Mouse (Mus musculus): Measurements from ENCODE around the gene Igsf9. TPM values are rescaled to one million over a fixed set of nuclear protein-coding genes. Genes with fewer than 3 reads are reported as not detected.

Igsf9 gene
- polyA plus RNA-seq, 1 experiment from 2014 or later = 95.9 TPM

DNA sequence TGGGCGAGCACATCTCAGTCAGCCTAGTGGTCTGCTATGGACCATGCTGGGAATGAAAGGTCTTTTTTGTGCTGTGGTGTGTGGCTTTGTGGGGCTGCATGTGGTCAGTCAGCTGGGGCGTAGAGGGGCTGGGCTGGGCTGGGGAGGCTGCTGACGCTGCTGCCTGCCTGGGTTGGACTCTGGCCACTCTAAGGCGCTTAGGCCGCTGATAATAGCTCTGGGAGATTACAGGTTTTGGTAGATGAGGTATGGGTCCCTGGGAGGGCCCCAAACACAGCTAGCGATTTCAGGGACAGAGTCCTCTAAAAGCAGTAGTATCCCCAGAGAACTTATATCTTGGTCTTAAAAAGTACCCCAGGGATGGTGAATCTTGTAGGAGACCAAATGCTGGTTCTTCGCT, 7.2 kb downstream of the Igsf9 start:
- Histone ChIP-seq H3K4me3 (no peak overlapping the region), H3K4me1 (peaks cover 59% of the 10 kb centered on the region), H3K9me3 (no peaks in the 10 kb centered on the region), H3K27ac (replicated peaks) (no peak overlapping the region), H3K36me3 (replicated peaks) (peaks cover 96% of the 10 kb centered on the region), H3K27me3 (replicated peaks; ENCODE audit: low read depth, poor library complexity, severe bottlenecking) (no peaks in the 10 kb centered on the region)
- WGBS = 87% methylated on average over 7 of the region's 7 CpGs
- DNase-seq (ENCODE audit: low spot score) = no peak

DNA sequence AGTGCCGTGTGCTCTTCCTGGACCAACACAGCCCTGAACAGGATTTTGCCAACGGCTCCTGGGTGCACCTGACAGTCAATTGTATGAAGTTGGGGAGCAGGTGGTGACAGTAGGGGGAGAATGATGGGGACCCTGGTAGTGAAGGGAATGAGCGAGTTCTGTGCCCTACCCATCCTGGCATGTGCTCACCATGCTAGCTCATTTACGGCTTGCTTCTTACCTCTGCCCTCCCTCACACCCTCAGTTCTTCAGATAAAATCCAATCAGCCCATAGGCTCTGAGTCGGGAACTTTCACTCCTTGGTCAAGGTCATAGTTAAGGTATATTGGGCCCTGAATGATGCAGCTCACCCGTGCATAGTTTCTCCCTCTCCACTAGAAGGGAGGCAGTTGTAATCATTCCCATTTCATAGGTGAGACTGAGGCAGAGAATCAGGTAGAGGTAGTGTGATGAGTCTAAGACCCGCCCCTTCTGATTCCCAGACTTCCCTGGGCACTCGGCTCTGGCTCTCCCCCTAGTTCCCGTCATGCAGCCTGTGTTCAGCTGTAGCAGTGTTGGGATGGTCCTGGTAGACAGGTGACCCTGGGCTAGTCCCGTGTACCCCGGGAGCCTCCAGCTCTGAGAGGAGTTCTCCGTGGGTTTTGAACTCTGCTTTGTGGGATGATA, 8.1 kb downstream of the Igsf9 start:
- DNase-seq (ENCODE audit: low spot score) = no peak
- 59% methylated on average over 12 of the region's 12 CpGs for WGBS
- H3K4me1 ChIP-seq = peaks cover 51% of the 10 kb centered on the region

DNA sequence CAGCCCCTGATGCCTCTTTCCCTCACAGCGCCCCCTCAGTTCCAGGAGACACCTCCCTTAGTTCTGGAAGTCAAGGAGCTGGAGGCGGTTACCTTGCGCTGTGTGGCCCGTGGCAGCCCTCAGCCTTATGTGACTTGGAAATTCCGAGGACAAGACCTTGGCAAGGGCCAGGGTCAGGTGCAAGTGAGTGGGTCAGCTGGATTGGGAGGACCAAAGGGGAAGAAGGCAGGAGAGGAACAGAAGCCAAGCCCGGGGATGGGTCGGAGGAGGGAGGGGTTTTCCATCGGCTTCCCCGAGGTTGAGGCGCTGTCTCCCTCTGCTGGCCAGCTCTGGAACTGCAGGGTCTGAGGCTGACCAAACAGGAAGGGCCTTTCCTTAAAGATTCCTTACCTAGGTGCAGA, 8.7 kb downstream of the Igsf9 start:
- Histone ChIP-seq H3K4me3 (peak overlapping the region; percentile 32; the same call in 1 of the 2 replicates), H3K9me3 (no peaks in the 10 kb centered on the region), H3K4me1 (peaks cover 45% of the 10 kb centered on the region), H3K36me3 (replicated peaks) (peaks cover 98% of the 10 kb centered on the region), H3K27me3 (replicated peaks; ENCODE audit: low read depth, poor library complexity, severe bottlenecking) (no peaks in the 10 kb centered on the region), H3K27ac (replicated peaks) (no peak overlapping the region)
- 13% methylated on average over 10 of the region's 10 CpGs for WGBS
- peak; percentile 90 for DNase-seq (ENCODE audit: low spot score)

More for the DNA sequence above, 8.1 kb downstream of the Igsf9 start:
- no peak overlapping the region for H3K27ac ChIP-seq (replicated peaks)
- no peak overlapping the region for H3K4me3 ChIP-seq
- H3K9me3 ChIP-seq = no peaks in the 10 kb centered on the region
- no peaks in the 10 kb centered on the region for H3K27me3 ChIP-seq (replicated peaks; ENCODE audit: low read depth, poor library complexity, severe bottlenecking)
- H3K36me3 ChIP-seq (replicated peaks) = peaks cover 98% of the 10 kb centered on the region

DNA sequence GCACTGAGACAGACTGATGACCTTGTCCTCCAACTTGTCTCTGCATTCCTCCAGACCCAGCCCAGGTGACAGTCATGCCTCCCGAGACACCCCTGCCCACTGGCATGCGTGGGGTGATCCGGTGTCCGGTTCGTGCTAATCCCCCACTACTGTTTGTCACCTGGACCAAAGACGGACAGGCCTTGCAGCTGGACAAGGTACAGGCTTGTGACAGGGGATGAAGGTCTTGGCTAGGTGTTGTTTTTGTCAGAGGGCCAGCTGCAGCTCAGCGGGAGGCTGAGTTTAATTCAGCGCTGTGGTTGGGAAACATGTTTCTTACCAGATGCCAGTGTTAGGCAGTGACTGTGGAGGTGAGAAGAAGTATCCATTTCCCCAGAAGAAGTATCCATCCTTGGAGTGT, 10.5 kb downstream of the Igsf9 start:
- 0 out of 2 replicates have a peak, but pooled peaks cover 3% of the 10 kb centered on the region for H3K27me3 ChIP-seq (replicated peaks; ENCODE audit: low read depth, poor library complexity, severe bottlenecking)
- peaks cover 98% of the 10 kb centered on the region for H3K36me3 ChIP-seq (replicated peaks)
- no peak overlapping the region for H3K27ac ChIP-seq (replicated peaks)
- peaks cover 27% of the 10 kb centered on the region for H3K4me1 ChIP-seq
- WGBS = 93% methylated on average over 8 of the region's 8 CpGs
- H3K4me3 ChIP-seq = no peak overlapping the region
- no peak for DNase-seq (ENCODE audit: low spot score)
- no peaks in the 10 kb centered on the region for H3K9me3 ChIP-seq

DNA sequence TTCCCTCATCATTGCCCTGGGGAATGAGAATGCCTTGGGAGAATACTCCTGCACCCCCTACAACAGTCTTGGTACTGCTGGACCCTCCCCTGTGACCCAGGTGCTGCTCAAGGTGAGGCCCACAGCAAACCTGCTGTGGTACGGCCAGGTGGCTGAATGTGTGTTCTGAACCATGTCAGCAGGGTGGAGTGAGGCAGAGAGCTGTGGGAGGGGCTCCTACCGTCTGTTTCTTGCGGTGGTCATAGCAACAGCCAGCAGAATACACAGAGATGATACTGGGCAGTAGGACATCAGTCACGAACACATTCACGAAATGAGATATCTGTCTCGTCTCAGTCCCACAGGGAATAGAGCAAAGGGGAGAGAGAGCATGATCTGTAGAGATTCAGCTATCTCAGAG, 11.9 kb downstream of the Igsf9 start:
- DNase-seq (ENCODE audit: low spot score) = no peak
- H3K4me1 ChIP-seq = peaks cover 13% of the 10 kb centered on the region
- H3K27me3 ChIP-seq (replicated peaks; ENCODE audit: low read depth, poor library complexity, severe bottlenecking) = peaks cover 16% of the 10 kb centered on the region; the same call in 1 of the 2 replicates
- H3K27ac ChIP-seq (replicated peaks) = no peak overlapping the region; the same call in 1 of the 2 replicates
- H3K36me3 ChIP-seq (replicated peaks) = peaks cover 98% of the 10 kb centered on the region
- H3K9me3 ChIP-seq = no peaks in the 10 kb centered on the region
- no peak overlapping the region for H3K4me3 ChIP-seq
- WGBS = 85% methylated on average over 6 of the region's 6 CpGs

DNA sequence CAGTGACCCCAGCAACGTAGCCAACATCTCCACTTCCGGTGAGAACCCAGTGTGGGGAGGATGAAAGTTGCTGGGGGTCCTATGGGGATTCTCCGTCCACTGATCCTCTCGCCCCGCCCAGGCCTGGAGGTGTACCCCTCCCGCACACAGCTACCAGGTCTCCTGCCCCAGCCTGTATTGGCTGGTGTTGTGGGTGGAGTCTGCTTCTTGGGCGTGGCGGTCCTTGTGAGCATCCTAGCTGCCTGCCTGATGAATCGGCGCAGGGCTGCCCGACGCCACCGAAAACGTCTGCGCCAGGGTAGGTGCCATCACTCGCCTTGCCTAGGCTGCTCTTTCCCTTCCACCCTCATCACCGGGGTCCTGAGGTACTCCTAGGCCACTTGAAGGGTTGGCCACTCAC, 14.4 kb downstream of the Igsf9 start:
- H3K9me3 ChIP-seq = no peaks in the 10 kb centered on the region
- H3K27me3 ChIP-seq (replicated peaks; ENCODE audit: low read depth, poor library complexity, severe bottlenecking) = peaks cover 38% of the 10 kb centered on the region
- peaks cover 20% of the 10 kb centered on the region for H3K4me1 ChIP-seq
- H3K27ac ChIP-seq (replicated peaks) = no peak overlapping the region
- WGBS = 79% methylated on average over 17 of the region's 17 CpGs
- DNase-seq (ENCODE audit: low spot score) = no peak
- H3K36me3 ChIP-seq (replicated peaks) = peaks cover 80% of the 10 kb centered on the region
- no peak overlapping the region for H3K4me3 ChIP-seq

DNA sequence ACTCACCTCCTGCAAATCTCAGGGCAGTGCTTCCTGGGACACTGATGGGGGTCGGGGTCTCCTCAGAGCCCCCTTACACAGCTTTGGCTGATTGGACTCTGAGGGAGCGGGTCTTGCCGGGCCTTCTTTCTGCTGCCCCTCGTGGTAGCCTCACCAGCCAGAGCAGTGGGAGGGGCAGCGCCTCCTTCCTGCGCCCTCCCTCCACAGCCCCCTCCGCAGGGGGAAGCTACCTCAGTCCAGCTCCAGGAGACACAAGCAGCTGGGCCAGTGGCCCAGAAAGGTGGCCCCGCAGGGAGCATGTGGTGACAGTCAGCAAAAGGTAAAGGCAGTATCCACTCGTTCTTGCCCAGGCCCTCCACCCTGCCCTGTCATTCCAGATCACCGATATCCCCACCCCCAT, 15.8 kb downstream of the Igsf9 start:
- peaks cover 66% of the 10 kb centered on the region for H3K36me3 ChIP-seq (replicated peaks)
- H3K4me1 ChIP-seq = peaks cover 34% of the 10 kb centered on the region
- WGBS = 83% methylated on average over 10 of the region's 10 CpGs
- H3K4me3 ChIP-seq = no peak overlapping the region
- no peaks in the 10 kb centered on the region for H3K9me3 ChIP-seq
- H3K27me3 ChIP-seq (replicated peaks; ENCODE audit: low read depth, poor library complexity, severe bottlenecking) = peaks cover 52% of the 10 kb centered on the region
- DNase-seq (ENCODE audit: low spot score) = no peak
- no peak overlapping the region for H3K27ac ChIP-seq (replicated peaks)

DNA sequence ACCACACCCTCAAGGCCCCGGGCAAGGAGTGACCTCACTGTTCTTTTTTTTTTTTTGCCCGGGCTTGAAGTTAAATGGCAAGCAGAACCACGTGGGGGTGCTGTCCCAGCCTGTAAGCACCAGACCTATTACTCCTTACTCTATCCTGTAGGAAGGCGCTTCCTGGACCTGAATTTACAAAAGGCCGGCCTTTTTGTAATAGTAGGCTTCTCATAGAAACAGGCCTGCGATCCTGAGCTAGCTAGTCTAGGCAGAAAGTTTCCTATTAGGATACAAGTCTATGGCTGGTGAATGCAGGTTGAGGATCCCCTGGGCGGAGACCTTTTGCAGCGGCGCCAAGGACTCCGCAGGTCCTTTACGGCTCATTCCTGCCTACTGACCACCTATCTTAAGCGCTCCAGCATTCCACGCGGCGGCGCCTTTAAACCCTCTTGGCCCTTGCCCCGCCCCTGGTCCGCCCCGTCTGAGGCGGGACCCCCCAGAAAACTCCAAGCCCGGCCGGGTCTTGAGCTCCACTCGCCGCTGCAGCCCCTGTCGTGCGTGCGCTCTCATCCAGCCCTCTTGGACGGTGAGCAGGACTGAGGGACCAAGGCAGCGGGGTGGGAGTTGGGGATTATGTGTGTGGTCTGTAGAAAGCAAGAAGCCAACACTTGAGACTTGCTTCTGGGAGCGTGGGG, 18.3 kb downstream of the Igsf9 start, which contains the start of gene Tagln2:
Tagln2 (plus strand) TSS at position 283 of the 677 bp plus-strand sequence.
- Histone ChIP-seq H3K27ac (replicated peaks) (peak within 1 kb of the TSS; percentile 68), H3K36me3 (replicated peaks) (peaks cover 43% of the 10 kb centered on the region), H3K4me3 (peak within 1 kb of the TSS; percentile 60), H3K9me3 (no peaks in the 10 kb centered on the region), H3K4me1 (peaks cover 59% of the 10 kb centered on the region), H3K27me3 (replicated peaks; ENCODE audit: low read depth, poor library complexity, severe bottlenecking) (peaks cover 64% of the 10 kb centered on the region)
- DNase-seq (ENCODE audit: low spot score) = peak; percentile 87
- WGBS = under 1% methylated on average over 30 of the region's 30 CpGs

DNA sequence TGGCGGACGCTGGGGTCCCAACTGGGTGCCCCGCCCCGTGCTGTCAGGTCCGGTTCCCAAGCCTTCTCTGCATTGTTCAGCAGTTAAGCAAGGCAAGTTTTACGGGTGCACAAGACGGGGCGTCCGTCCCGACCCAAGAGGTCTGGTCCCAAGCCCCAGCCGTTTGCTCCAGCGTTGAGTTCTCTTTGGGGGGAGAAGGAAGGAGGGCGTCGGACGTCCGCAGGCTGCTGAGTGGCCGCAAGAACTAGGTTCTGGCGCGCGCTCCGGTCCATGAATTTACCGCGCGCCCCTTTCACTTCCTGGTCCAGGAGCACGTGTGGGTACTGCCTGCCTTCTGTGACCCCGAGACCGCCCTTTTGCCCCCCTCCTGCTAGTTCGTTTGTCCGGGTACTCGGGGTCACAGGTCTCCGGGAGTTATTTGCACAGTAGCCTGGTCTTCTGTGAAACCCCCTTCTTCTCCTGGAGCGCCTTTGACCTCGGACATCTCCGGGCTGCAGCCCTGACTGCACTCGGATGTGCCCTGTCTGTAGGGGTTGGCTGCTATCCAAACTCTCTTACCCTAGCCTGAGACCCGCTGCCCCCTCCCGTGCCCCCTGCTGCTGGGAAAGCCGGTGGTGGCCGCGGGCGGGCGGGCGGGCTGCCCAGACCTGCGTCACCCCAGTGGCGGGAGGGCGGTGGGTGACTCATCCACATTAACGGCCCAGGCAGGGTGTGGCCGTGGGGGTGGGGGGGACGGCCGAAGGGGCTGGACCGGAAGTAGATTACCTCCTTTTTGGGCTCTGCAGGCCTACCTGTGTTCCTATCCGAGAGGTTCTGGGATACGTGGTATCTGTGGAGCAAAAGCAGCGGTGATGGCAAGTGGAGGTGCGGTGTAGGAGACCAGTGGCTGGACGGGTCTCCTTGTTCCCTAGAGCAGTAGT, 19.1 kb downstream of the Igsf9 start:
- H3K27ac ChIP-seq (replicated peaks) = peak overlapping the region; percentile 68
- WGBS = under 1% methylated on average over 56 of the region's 56 CpGs
- H3K36me3 ChIP-seq (replicated peaks) = peaks cover 43% of the 10 kb centered on the region
- peak overlapping the region; percentile 60 for H3K4me3 ChIP-seq
- peaks cover 60% of the 10 kb centered on the region for H3K4me1 ChIP-seq
- H3K9me3 ChIP-seq = no peaks in the 10 kb centered on the region
- peak; percentile 61 for DNase-seq (ENCODE audit: low spot score)
- H3K27me3 ChIP-seq (replicated peaks; ENCODE audit: low read depth, poor library complexity, severe bottlenecking) = peaks cover 70% of the 10 kb centered on the region

DNA sequence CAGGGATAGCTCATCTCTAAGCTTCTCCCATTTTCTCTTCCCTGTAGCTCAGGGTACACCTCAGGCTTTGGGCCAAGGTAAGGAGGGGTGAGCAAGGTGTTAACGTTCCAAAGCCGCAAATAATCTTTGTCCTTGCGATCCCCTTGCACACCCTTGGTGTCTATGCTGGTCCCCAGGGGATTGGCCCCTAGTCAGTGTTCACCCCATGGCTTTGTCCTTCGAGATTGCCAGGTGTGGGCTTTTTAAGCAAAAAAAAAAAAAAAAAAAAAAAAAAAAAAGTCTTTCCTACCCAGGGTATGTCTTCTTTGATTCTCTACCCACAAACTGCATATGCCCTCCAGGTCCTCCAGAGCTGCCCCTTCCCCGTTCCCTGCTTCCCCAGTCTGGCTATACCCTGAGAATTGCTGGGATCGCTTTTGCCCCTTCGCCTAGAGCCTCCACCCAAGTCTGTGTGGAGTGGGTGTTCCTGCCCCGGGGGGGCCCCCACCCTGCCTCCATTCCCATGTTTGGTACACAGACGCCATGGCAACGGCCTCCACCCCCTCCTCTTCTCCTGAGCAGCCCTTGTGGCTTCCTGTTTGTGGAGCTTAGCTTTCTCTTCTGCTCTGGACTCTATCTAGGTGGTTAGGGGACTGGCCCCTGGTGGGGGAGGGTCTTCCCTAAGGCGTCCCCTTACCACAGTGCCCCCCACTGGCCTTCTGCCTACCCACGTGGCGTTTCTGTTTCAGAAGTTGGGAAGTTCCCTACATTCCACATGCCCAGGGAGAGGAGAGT, 20.0 kb downstream of the Igsf9 start:
- H3K27ac ChIP-seq (replicated peaks) = peak overlapping the region; percentile 68
- peaks cover 70% of the 10 kb centered on the region for H3K27me3 ChIP-seq (replicated peaks; ENCODE audit: low read depth, poor library complexity, severe bottlenecking)
- WGBS = 32% methylated on average over 13 of the region's 13 CpGs
- H3K4me3 ChIP-seq = peak overlapping the region; percentile 60
- no peaks in the 10 kb centered on the region for H3K9me3 ChIP-seq
- H3K4me1 ChIP-seq = peaks cover 60% of the 10 kb centered on the region
- DNase-seq (ENCODE audit: low spot score) = peak; percentile 55
- peaks cover 39% of the 10 kb centered on the region for H3K36me3 ChIP-seq (replicated peaks)

DNA sequence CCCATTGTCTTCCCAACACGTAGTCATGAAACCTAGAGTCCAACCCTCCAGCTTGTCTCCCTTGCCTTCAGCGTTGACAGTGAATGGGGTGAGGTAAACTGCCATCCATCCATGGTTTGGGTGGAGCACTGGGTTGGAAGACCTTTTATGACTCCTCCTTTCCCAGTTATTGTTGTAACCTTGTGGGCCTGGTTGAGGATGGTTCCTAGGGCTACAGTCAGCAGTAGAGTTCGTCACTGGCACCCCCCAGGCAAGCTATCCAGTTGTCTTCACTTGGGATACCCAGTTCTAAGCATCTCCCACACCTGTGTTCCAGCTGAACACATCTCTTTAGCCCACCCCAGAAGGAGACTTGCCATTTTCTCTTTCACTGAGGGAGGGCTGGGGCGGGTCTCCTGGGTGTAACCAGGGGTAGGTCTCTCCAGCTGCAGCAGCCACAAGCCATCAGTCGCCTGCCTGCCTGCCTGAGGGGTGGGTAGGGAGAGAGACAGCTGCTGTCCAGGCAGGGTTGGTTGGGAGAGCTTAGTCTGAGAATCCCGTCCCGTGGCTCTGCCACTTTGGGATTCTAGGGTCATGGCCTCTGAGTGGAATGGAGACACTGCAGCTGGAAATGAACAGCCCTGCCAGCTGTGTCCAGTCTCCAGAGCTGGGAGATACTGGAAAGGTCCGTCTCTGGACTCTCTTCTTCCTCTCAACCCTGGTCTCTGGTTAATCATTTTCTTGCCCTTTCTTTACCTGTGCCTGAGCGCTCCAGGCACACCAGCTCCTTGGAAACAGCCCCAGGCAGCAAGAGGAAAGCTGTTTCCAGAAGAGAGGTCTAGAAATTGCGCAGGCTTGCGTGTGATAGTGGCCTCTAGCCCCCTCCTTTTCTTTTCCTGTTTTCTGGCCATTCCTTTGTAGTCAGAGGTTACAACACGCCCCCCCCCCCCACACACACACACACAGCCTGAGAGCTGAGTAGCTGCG, 20.8 kb downstream of the Igsf9 start:
- Histone ChIP-seq H3K4me1 (peaks cover 66% of the 10 kb centered on the region), H3K36me3 (replicated peaks) (peaks cover 33% of the 10 kb centered on the region), H3K9me3 (no peaks in the 10 kb centered on the region), H3K27me3 (replicated peaks; ENCODE audit: low read depth, poor library complexity, severe bottlenecking) (peaks cover 63% of the 10 kb centered on the region), H3K27ac (replicated peaks) (peak overlapping the region; percentile 54; the same call in 1 of the 2 replicates), H3K4me3 (peak overlapping the region; percentile 60)
- DNase-seq (ENCODE audit: low spot score) = no peak
- WGBS = 31% methylated on average over 13 of the region's 13 CpGs

All from embryonic facial prominence, embryonic 10.5 days (tissue).